Mouse (Mus musculus): ENCODE measurements around the gene Vmn1r189. TPM values are rescaled to one million over a fixed set of nuclear protein-coding genes. Genes with fewer than 3 reads are reported as not detected.
A peak's percentile ranks its signal among the peaks of the same experiment; 100 is the strongest.
"Not testable (repeated sequence)": the region's sequence is repeated elsewhere in the genome, so short reads cannot be mapped to it uniquely, and the experiment has no call there.

Gene Vmn1r189
- not detected in 2 replicates for polyA plus RNA-seq (2016; fragmentation: Nextera tagmentation; extraction: Ambion mirVana)

DNA sequence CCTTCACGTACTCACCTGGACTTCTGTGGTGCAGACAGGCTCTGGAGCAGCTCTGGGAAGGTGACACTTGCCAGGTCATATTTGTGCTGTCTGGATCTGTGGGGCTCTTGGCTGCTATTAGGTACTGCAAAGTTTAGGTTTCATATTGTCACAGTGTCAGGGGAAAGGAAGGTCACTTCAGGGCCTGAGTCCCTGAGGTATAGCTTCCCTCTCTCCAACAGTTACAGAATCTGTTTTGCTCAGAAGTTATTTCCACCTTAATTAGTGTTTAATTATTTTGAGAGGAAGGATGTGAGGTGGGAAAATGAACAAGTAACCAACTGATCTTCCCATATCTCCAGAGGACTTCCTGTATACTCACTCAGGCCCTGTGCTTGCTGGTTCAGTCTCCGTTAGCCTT, at the start of gene Vmn1r189:
Gene Vmn1r189, minus strand, starts transcription at position 101 of the 400 bp plus-strand sequence.
- DNase-seq (ENCODE audit: low spot score) = not testable (repeated sequence)

DNA sequence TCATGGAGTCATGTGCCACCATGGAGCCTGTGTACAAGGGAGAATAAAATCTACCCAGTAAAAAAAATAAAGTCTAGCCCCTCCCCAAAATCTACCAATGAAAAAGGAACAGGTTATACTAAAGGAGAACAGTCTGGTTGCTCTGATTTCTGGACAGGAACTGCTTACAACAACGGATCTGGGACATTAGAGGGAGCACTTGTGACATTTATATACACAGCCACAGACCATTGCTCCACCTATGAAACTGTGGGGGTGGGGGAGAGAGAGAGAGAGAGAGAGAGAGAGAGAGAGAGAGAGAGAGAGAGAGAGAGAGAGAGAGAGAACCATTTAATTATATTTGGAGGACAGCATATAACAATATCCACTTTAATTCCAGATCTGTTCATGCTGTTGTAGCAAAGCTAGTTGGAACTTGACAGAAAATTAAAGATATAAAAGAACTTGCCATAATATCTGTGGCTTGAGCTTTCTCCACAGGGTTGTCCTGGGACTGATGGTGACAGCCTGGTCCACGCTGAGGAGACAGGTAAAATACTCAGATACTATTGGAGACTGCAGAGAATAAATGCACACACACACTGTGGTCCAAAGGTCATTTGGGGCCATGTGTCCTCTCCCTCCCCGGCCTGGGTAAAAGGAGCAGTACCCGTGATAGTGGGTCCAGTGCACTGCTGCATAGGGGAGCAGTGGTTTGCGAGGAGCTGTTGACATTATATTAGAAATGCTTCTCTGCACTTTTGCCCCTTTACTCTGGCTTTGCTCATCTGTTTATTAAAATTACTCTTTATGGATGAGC, 31.1 kb upstream of the Vmn1r189 start:
- not testable (repeated sequence) for H3K4me1 ChIP-seq (replicated peaks); H3K27ac ChIP-seq; H3K36me3 ChIP-seq; H3K4me3 ChIP-seq; H3K9me3 ChIP-seq; H3K27me3 ChIP-seq (ENCODE audit: insufficient read depth, poor library complexity, severe bottlenecking); DNase-seq (ENCODE audit: low spot score)
- 79% methylated on average over 5 of the region's 5 CpGs for WGBS

More for the DNA sequence above, at the start of gene Vmn1r189:
- WGBS = 86% methylated on average over 2 of the region's 2 CpGs
- not testable (repeated sequence) for H3K27me3 ChIP-seq (ENCODE audit: insufficient read depth, poor library complexity, severe bottlenecking); H3K4me1 ChIP-seq (replicated peaks); H3K27ac ChIP-seq; H3K36me3 ChIP-seq; H3K4me3 ChIP-seq; H3K9me3 ChIP-seq

DNA sequence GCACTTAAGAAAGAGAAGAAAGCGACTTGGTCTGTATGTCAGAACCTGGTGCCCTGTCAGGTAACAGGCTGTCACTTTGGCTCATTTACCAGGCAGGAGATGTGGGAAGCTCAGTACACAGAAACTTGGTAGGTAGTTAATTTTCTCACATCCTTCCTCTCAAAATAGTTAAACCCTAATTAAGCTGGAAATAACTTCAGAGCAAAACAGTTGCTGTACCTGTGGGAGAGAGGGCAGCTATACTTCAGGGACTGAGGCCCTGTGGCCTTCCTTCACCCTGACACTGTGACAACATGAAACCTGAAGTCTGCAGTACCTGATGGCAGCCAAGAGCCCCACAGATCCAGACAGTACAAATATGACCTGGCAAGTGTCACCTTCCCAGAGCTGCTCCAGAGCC, 21.5 kb downstream of the Vmn1r189 start, which contains the start of gene Vmn1r188:
Gene Vmn1r188, plus strand, starts transcription at position 301 of the 400 bp plus-strand sequence.
- not testable (repeated sequence) for H3K36me3 ChIP-seq; DNase-seq (ENCODE audit: low spot score); H3K9me3 ChIP-seq; H3K4me1 ChIP-seq (replicated peaks); H3K4me3 ChIP-seq; H3K27ac ChIP-seq; H3K27me3 ChIP-seq (ENCODE audit: insufficient read depth, poor library complexity, severe bottlenecking)
- 91% methylated on average over 1 of the region's 1 CpGs for WGBS

DNA sequence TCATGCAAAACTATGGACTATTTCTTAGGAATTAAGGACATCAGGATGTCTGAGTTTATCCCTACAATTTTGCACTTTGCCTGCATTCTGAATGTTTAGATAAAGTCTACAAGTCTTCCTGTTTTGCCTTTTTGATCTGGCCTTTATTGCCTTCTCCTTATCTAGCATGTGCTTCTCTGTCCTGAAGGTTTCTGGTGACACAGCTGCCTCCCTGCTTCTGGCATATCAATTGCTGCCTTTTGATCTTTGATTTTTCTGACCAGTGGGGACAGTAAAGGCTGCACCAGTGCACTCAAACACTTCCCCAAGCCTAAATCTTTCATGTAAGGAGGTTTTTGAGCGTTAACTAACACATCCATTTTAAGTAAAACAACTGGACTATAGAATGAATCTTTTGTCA, 42.2 kb downstream of the Vmn1r189 start:
- Histone ChIP-seq H3K4me3 (no peak overlapping the region), H3K27ac (no peak overlapping the region), H3K9me3 (peaks cover 4% of the 10 kb centered on the region; the same call in 1 of the 2 replicates), H3K36me3 (no peaks in the 10 kb centered on the region), H3K4me1 (replicated peaks) (no peaks in the 10 kb centered on the region), H3K27me3 (ENCODE audit: insufficient read depth, poor library complexity, severe bottlenecking) (no peaks in the 10 kb centered on the region)
- WGBS = 82% methylated on average over 1 of the region's 1 CpGs
- no peak for DNase-seq (ENCODE audit: low spot score)

DNA sequence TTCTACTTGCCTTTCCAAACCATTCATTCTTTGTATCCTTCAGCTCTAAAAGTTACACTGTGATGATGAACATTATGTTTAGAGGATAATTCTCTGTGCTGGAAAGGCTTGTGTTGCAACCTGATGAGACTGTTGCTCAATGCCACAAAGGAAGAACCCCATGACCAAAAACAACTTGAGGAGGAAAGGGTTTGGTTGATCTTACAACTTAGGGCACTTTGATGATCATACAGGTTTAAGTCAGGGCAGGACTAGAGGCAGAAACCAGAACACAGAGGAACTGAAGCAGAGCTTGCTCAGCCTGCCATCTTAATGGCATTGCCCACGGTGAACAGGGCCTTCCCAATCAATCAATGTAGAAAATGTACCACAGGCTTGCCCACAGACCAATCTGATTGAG, 44.2 kb downstream of the Vmn1r189 start:
- no peaks in the 10 kb centered on the region for H3K4me1 ChIP-seq (replicated peaks)
- DNase-seq (ENCODE audit: low spot score) = no peak
- H3K27me3 ChIP-seq (ENCODE audit: insufficient read depth, poor library complexity, severe bottlenecking) = no peaks in the 10 kb centered on the region
- no peak overlapping the region for H3K4me3 ChIP-seq
- WGBS = 70% methylated on average over 1 of the region's 1 CpGs
- H3K27ac ChIP-seq = no peak overlapping the region
- no peaks in the 10 kb centered on the region for H3K36me3 ChIP-seq
- H3K9me3 ChIP-seq = peaks cover 1% of the 10 kb centered on the region; the same call in 1 of the 2 replicates

DNA sequence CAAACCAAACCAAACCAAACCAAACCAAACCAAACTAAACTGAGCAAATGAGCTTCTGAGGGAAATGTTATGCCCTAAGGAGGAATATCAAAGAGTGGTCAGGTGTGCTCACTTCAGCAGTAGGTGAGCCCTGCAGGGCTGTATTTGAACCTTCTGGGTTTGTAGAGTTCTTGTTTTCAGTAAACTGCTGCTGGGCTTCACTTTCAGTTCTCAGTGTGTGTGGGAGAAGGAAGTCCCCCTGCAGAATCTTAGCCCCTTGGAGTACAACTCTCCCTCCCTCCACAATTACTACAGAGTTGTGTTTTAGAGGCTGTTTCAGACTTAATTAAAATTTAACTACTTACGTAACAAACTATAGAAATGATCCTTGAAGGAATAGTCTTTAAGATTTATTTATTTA, 51.9 kb downstream of the Vmn1r189 start:
- no peak for DNase-seq (ENCODE audit: low spot score)
- Histone ChIP-seq H3K27ac (no peak overlapping the region), H3K4me1 (replicated peaks) (peaks cover 8% of the 10 kb centered on the region; the same call in 1 of the 2 replicates), H3K4me3 (no peak overlapping the region), H3K27me3 (ENCODE audit: insufficient read depth, poor library complexity, severe bottlenecking) (no peaks in the 10 kb centered on the region), H3K9me3 (no peaks in the 10 kb centered on the region), H3K36me3 (no peaks in the 10 kb centered on the region)
- WGBS = 98% methylated on average over 1 of the region's 1 CpGs

DNA sequence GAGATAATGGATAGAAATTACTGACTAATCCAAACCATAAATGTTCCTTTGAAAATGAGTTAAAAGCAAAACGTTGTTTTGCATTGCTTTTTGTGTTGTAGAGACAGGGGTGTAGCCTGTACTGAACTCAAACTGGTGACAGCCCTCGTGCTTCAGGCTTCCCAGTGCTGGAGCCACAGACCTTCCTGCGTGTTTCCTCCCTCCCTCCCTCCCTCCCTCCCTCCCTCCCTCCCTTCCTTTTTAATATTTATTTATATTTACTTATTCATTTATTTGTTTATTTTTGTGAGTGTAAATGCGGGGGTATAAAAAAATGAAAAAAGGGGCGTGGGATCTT, 54.1 kb downstream of the Vmn1r189 start:
- peak overlapping the region; percentile 87 for H3K27ac ChIP-seq
- H3K4me1 ChIP-seq (replicated peaks) = peaks cover 8% of the 10 kb centered on the region; the same call in 1 of the 2 replicates
- DNase-seq (ENCODE audit: low spot score) = no peak
- H3K36me3 ChIP-seq = no peaks in the 10 kb centered on the region
- H3K4me3 ChIP-seq = peak overlapping the region; percentile 59
- H3K27me3 ChIP-seq (ENCODE audit: insufficient read depth, poor library complexity, severe bottlenecking) = no peaks in the 10 kb centered on the region
- H3K9me3 ChIP-seq = no peaks in the 10 kb centered on the region
- WGBS = 13% methylated on average over 5 of the region's 5 CpGs

DNA sequence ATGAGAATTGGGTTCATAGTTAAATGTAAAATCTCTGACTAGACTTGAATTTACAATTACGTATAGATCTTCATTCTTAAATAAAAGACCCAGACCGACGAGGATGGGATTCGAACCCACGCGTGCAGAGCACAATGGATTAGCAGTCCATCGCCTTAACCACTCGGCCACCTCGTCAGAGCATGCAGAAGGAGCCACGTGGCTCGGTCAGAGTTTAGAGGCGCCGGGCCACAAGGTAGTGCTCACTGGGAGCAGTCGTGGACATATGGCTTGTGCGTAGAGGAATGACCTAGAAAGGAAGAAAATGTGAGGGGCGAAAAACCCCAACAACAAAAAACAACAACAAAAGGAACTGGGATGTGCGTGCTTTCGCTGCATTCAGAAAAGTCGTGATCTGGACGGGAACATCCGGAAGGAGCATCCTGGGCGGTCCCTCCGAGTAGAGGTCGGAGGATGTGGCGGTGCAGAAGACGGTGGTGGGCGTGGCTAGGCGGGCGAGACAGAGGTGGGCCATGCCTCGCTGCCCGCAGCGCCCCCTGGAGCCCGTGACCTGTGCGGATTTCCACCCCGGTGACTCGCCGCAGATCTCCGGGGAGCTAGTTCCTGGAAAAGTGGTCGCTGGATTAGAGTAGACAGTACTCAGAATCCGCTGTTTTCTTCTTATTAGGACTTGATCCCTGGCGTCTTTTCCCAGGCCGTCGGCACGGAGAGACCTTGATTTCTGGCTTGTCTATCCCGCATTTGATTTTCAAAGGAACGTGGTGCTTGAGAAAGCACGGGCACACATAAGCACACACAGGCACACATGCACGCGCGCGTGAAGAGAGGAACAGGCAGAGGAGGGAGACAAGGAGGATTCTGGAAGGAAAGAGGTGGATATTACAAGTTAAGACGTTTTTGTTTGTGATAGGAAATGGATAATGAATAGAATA, 54.8 kb downstream of the Vmn1r189 start:
- DNase-seq (ENCODE audit: low spot score) = peak; percentile 95
- H3K9me3 ChIP-seq = no peaks in the 10 kb centered on the region

More for the DNA sequence above, 54.8 kb downstream of the Vmn1r189 start:
- peak overlapping the region; percentile 87 for H3K27ac ChIP-seq
- peak overlapping the region; percentile 59 for H3K4me3 ChIP-seq
- no peaks in the 10 kb centered on the region for H3K36me3 ChIP-seq
- H3K27me3 ChIP-seq (ENCODE audit: insufficient read depth, poor library complexity, severe bottlenecking) = no peaks in the 10 kb centered on the region
- H3K4me1 ChIP-seq (replicated peaks) = peaks cover 8% of the 10 kb centered on the region; the same call in 1 of the 2 replicates
- under 1% methylated on average over 52 of the region's 52 CpGs for WGBS

Other genes with a start within 250 kb of the Vmn1r189 start
- 20.6 and 24.7 TPM in 2 replicates for gene Zfp184, start 160.7 kb downstream of the Vmn1r189 start, polyA plus RNA-seq (2016; fragmentation: Nextera tagmentation; extraction: Ambion mirVana)
- gene Pom121l2, start 124.6 kb downstream of the Vmn1r189 start, polyA plus RNA-seq (2016; fragmentation: Nextera tagmentation; extraction: Ambion mirVana) = 0.07 TPM in 1 of 2 replicates, not detected in the other
- 0.18 TPM in 1 of 2 replicates, not detected in the other for gene Prss16, start 96.1 kb downstream of the Vmn1r189 start, polyA plus RNA-seq (2016; fragmentation: Nextera tagmentation; extraction: Ambion mirVana)
- gene Hist1h2ah, start 70.3 kb downstream of the Vmn1r189 start, polyA plus RNA-seq (2016; fragmentation: Nextera tagmentation; extraction: Ambion mirVana) = 5.5 and 11.0 TPM in 2 replicates
- gene Hist1h2bk, start 70.0 kb downstream of the Vmn1r189 start, polyA plus RNA-seq (2016; fragmentation: Nextera tagmentation; extraction: Ambion mirVana) = 6.6 and 6.9 TPM in 2 replicates
- gene Hist1h4i, start 64.5 kb downstream of the Vmn1r189 start, polyA plus RNA-seq (2016; fragmentation: Nextera tagmentation; extraction: Ambion mirVana) = 33.6 and 41.8 TPM in 2 replicates
- gene Hist1h2ag, start 62.9 kb downstream of the Vmn1r189 start, polyA plus RNA-seq (2016; fragmentation: Nextera tagmentation; extraction: Ambion mirVana) = 63.1 and 65.4 TPM in 2 replicates
- 12.6 and 15.5 TPM in 2 replicates for gene Hist1h2bj, start 62.6 kb downstream of the Vmn1r189 start, polyA plus RNA-seq (2016; fragmentation: Nextera tagmentation; extraction: Ambion mirVana)
- gene Vmn1r188, start 21.4 kb downstream of the Vmn1r189 start, polyA plus RNA-seq (2016; fragmentation: Nextera tagmentation; extraction: Ambion mirVana) = not detected in 2 replicates
- gene Vmn1r191, start 78.1 kb upstream of the Vmn1r189 start, polyA plus RNA-seq (2016; fragmentation: Nextera tagmentation; extraction: Ambion mirVana) = not detected in 2 replicates
- not detected in 2 replicates for gene Vmn1r192, start 85.3 kb upstream of the Vmn1r189 start, polyA plus RNA-seq (2016; fragmentation: Nextera tagmentation; extraction: Ambion mirVana)
- not detected in 2 replicates for gene Vmn1r193, start 117.3 kb upstream of the Vmn1r189 start, polyA plus RNA-seq (2016; fragmentation: Nextera tagmentation; extraction: Ambion mirVana)
- gene Vmn1r194, start 138.4 kb upstream of the Vmn1r189 start, polyA plus RNA-seq (2016; fragmentation: Nextera tagmentation; extraction: Ambion mirVana) = not detected in 2 replicates
- not detected in 2 replicates for gene Vmn1r195, start 164.7 kb upstream of the Vmn1r189 start, polyA plus RNA-seq (2016; fragmentation: Nextera tagmentation; extraction: Ambion mirVana)
- not detected in 2 replicates for gene Vmn1r196, start 184.1 kb upstream of the Vmn1r189 start, polyA plus RNA-seq (2016; fragmentation: Nextera tagmentation; extraction: Ambion mirVana)
- gene Vmn1r197, start 218.8 kb upstream of the Vmn1r189 start, polyA plus RNA-seq (2016; fragmentation: Nextera tagmentation; extraction: Ambion mirVana) = not detected in 2 replicates
- not detected in 2 replicates for gene Vmn1r198, start 244.5 kb upstream of the Vmn1r189 start, polyA plus RNA-seq (2016; fragmentation: Nextera tagmentation; extraction: Ambion mirVana)

Measured in hindbrain, embryonic 10.5 days (tissue).